20 mouse cellular contexts compared by ENCODE assay signal in the genomic region with DNA sequence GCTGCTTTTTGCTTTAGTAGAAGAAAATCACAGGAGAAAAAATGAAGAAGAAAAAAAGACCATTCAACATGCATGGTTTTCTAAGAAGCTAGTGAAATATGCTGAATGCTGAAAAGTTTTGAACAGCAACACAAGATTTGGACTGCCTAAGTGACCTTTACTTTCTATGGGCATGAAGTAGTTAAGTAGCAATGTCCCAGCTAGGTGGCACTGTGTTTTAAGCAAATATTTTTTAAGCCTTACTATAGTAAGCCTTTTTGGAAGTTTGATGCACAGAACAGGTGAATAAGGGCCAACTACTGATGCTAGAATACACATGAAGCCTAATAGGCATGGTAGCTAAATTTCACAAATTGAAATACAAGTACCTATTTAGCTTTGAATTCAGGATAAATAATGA.
DNase-seq lines count a peak whose midpoint lies in the region; ATAC-seq and TF ChIP-seq lines count a peak whose summit lies in the region.
"Had no signal": no experiment of that assay in that cellular context is flagged by ENCODE, and none has a peak within 500 bp of the region (broad histone marks: within the 10 kb centered on the region; RNA-seq: fewer than 3 reads in every experiment).

No protein-coding gene starts in this region.

- no peak overlapping the region for H3K4me3 ChIP-seq in forebrain, postnatal 0 days (ENCODE audit: low read depth, low read length)
- H3K4me3 ChIP-seq in forebrain, embryonic 15.5 days, result no peak overlapping the region
- H3K4me3 ChIP-seq in midbrain, embryonic 14.5 days (replicated peaks; ENCODE audit: low read depth, low read length), result no peak overlapping the region
- H3K4me3 ChIP-seq in midbrain, embryonic 10.5 days, result no peak overlapping the region
- H3K4me3 ChIP-seq: embryonic facial prominence, embryonic 13.5 days; heart, embryonic 10.5 days; kidney, embryonic 15.5 days; limb, embryonic 15.5 days; neural tube, embryonic 12.5 days had no signal

- ATAC-seq in forebrain, postnatal 0 days, result no peak
- ATAC-seq in forebrain, embryonic 15.5 days (replicated peaks), result no peak
- no peak for ATAC-seq in midbrain, embryonic 14.5 days (ENCODE audit: low FRiP score, low TSS enrichment)
- ATAC-seq: inflammation-experienced regulatory T-cells, adult 6 months had no signal

- peak; percentile 56 for TF ChIP-seq CTCF in forebrain, postnatal 0 days (IDR thresholded peaks at IDR 0.05; ENCODE audit: low read depth)

- H3K9ac ChIP-seq in forebrain, postnatal 0 days, result no peak overlapping the region
- H3K9ac ChIP-seq in forebrain, embryonic 15.5 days (replicated peaks), result no peak overlapping the region
- H3K9ac ChIP-seq in midbrain, embryonic 14.5 days (replicated peaks; ENCODE audit: low read length), result no peak overlapping the region
- H3K9ac ChIP-seq: embryonic facial prominence, embryonic 13.5 days; kidney, embryonic 15.5 days; limb, embryonic 15.5 days; neural tube, embryonic 12.5 days had no signal

- H3K4me1 ChIP-seq in forebrain, postnatal 0 days (ENCODE audit: insufficient read depth), result no peaks in the 10 kb centered on the region
- no peaks in the 10 kb centered on the region for H3K4me1 ChIP-seq in forebrain, embryonic 15.5 days
- no peaks in the 10 kb centered on the region for H3K4me1 ChIP-seq in midbrain, embryonic 14.5 days (ENCODE audit: control insufficient read depth, insufficient read depth, low read length)
- no peaks in the 10 kb centered on the region for H3K4me1 ChIP-seq in midbrain, embryonic 10.5 days
- H3K4me1 ChIP-seq: embryonic facial prominence, embryonic 13.5 days; heart, embryonic 10.5 days; kidney, embryonic 15.5 days; limb, embryonic 15.5 days; neural tube, embryonic 12.5 days had no signal

- H3K4me2 ChIP-seq in forebrain, postnatal 0 days (ENCODE audit: low read depth), result no peak overlapping the region
- no peak overlapping the region for H3K4me2 ChIP-seq in forebrain, embryonic 15.5 days (replicated peaks)
- H3K4me2 ChIP-seq in midbrain, embryonic 14.5 days (ENCODE audit: low read length), result no peak overlapping the region
- H3K4me2 ChIP-seq: embryonic facial prominence, embryonic 13.5 days; kidney, embryonic 15.5 days; limb, embryonic 15.5 days; neural tube, embryonic 12.5 days had no signal

- DNase-seq in forebrain, postnatal 0 days, result no peak
- DNase-seq in kidney, adult 9 months, result peak; percentile 10
- DNase-seq in kidney, postnatal 36 days, result no peak
- DNase-seq in midbrain, embryonic 14.5 days, result peak; percentile 14
- DNase-seq in midbrain, embryonic 10.5 days (ENCODE audit: low spot score), result no peak
- peak; percentile 11 for DNase-seq in telencephalon, adult 2 months (ENCODE audit: low read depth, low spot score)
- no peak for DNase-seq in right cerebral cortex, adult 18-20 months
- DNase-seq: cerebellum, adult 9-10 months; gastrocnemius, postnatal 10 days; heart, postnatal 10 days; layer of hippocampus, postnatal 36 days; lung, postnatal 36 days; thymus, postnatal 4 days had no signal

- H3K9me3 ChIP-seq in forebrain, postnatal 0 days (ENCODE audit: low read length), result no peaks in the 10 kb centered on the region
- no peaks in the 10 kb centered on the region for H3K9me3 ChIP-seq in forebrain, embryonic 15.5 days
- H3K9me3 ChIP-seq in midbrain, embryonic 14.5 days (ENCODE audit: control insufficient read depth, low read length), result no peaks in the 10 kb centered on the region
- H3K9me3 ChIP-seq in midbrain, embryonic 10.5 days (replicated peaks), result no peaks in the 10 kb centered on the region
- H3K9me3 ChIP-seq: embryonic facial prominence, embryonic 13.5 days; heart, embryonic 10.5 days; kidney, embryonic 15.5 days; limb, embryonic 15.5 days; neural tube, embryonic 12.5 days had no signal

- no peak overlapping the region for H3K27ac ChIP-seq in forebrain, postnatal 0 days (ENCODE audit: low read depth, low read length)
- H3K27ac ChIP-seq in forebrain, embryonic 15.5 days (replicated peaks), result no peak overlapping the region
- no peak overlapping the region for H3K27ac ChIP-seq in midbrain, embryonic 14.5 days (replicated peaks; ENCODE audit: low read depth, low read length)
- H3K27ac ChIP-seq in midbrain, embryonic 10.5 days (replicated peaks), result no peak overlapping the region
- H3K27ac ChIP-seq: embryonic facial prominence, embryonic 13.5 days; heart, embryonic 10.5 days; kidney, embryonic 15.5 days; limb, embryonic 15.5 days; neural tube, embryonic 12.5 days had no signal

- H3K36me3 ChIP-seq in forebrain, postnatal 0 days (ENCODE audit: insufficient read depth), result no peaks in the 10 kb centered on the region
- no peaks in the 10 kb centered on the region for H3K36me3 ChIP-seq in forebrain, embryonic 15.5 days
- no peaks in the 10 kb centered on the region for H3K36me3 ChIP-seq in midbrain, embryonic 14.5 days (ENCODE audit: control insufficient read depth, insufficient read depth, low read length)
- H3K36me3 ChIP-seq in midbrain, embryonic 10.5 days, result no peaks in the 10 kb centered on the region
- H3K36me3 ChIP-seq: embryonic facial prominence, embryonic 13.5 days; heart, embryonic 10.5 days; kidney, embryonic 15.5 days; limb, embryonic 15.5 days; neural tube, embryonic 12.5 days had no signal

- no peaks in the 10 kb centered on the region for H3K27me3 ChIP-seq in forebrain, postnatal 0 days (ENCODE audit: insufficient read depth, low read length)
- no peaks in the 10 kb centered on the region for H3K27me3 ChIP-seq in forebrain, embryonic 15.5 days
- no peaks in the 10 kb centered on the region for H3K27me3 ChIP-seq in midbrain, embryonic 14.5 days (ENCODE audit: control insufficient read depth, insufficient read depth, low read length)
- no peaks in the 10 kb centered on the region for H3K27me3 ChIP-seq in midbrain, embryonic 10.5 days (ENCODE audit: low read depth, poor library complexity, severe bottlenecking)
- H3K27me3 ChIP-seq: embryonic facial prominence, embryonic 13.5 days; kidney, embryonic 15.5 days; limb, embryonic 15.5 days; neural tube, embryonic 12.5 days had no signal

Comparison
In these comparisons a context has a peak if more than half of its experiments do, and no peak if none do; other contexts are left out.
1. DNase-seq: peak in kidney, adult 9 months (single experiment), midbrain, embryonic 14.5 days (single experiment) and telencephalon, adult 2 months (single experiment); none in forebrain, postnatal 0 days (single experiment), kidney, postnatal 36 days (0 of 2), midbrain, embryonic 10.5 days (single experiment) and right cerebral cortex, adult 18-20 months (single experiment).